Mouse (Mus musculus): ENCODE measurements at regions not wholly inside any gene's neighbourhood (a gene's known extent, or its start where the extent isn't known, plus 50 kb on each side); places are given as distances from the start of the nearest gene placed in this dataset.
A peak's percentile ranks its signal among the peaks of the same experiment; 100 is the strongest.

GRCm38 (mm10) chr13:25341826-25342225 is 71.5 kb upstream of the Nrsn1 start:
- no peak for DNase-seq (ENCODE audit: low read depth, low spot score)

- peak; percentile 30 for DNase-seq (ENCODE audit: low read depth, low spot score)
Observed at GRCm38 (mm10) chr13:25333803-25334202, 63.5 kb upstream of the Nrsn1 start.
